Mouse (Mus musculus) embryo, embryonic 10.5 days (tissue): Measurements from ENCODE around the gene Spin2g.
"Not testable (repeated sequence)": the region's sequence is repeated elsewhere in the genome, so short reads cannot be mapped to it uniquely, and the experiment has no call there.

Experiments used
- DNase-seq: peaks from one replicate; pipeline ENCODE4 v3.0.0-alpha.2; 2015; ENCODE audit warnings: low spot score

Spin2g gene

GRCm38 (mm10) chrX:34238633-34239032, at the start of gene Spin2g:
Spin2g (minus strand) TSS chrX:34238733.
- not testable (repeated sequence) for DNase-seq
